Mouse (Mus musculus) olfactory bulb, adult 2 months (tissue): ENCODE measurements around the gene Cyb561d2.

ENCODE experiments used
- CTCF ChIP-seq: fragments of 200-500 bp; IDR thresholded peaks from 2 replicates; pipeline ENCODE4 v1.5.1; 2012; ENCODE audit warnings: low read depth, mild to moderate bottlenecking, low read length, moderate library complexity; ENCODE audit not compliant: insufficient read depth
- POLR2A ChIP-seq: fragments of 200-500 bp; IDR thresholded peaks from 2 replicates; pipeline ENCODE4 v1.6.1; 2012; ENCODE audit warnings: mild to moderate bottlenecking, low read depth, low read length, moderate library complexity; ENCODE audit not compliant: insufficient read depth

- TF ChIP-seq POLR2A: no peak
- no peak for TF ChIP-seq CTCF
Measured at GRCm38 (mm10) chr9:107575579-107576356, 33.8 kb upstream of the Cyb561d2 start.
